ENCODE assay signal across 8 mouse cellular contexts in genomic region chr2:156307261-156307660, GRCm38 (mm10). TPM values are rescaled to one million over a fixed set of nuclear protein-coding genes. Genes with fewer than 3 reads are reported as not detected.
DNase-seq lines count a peak whose midpoint lies in the region; TF ChIP-seq lines count a peak whose summit lies in the region.

No protein-coding gene starts in this region.

- TF ChIP-seq POLR2A in lung, adult 2 months (IDR thresholded peaks at IDR 0.05; ENCODE audit: borderline replicate concordance, extremely low read depth, low read depth, low read length): no peak

- WGBS in lung, adult 2 months: 34% methylated on average over 5 of the region's 5 CpGs

- no peak overlapping the region for H3K4me3 ChIP-seq in left cerebral cortex, adult 2 months
- H3K4me3 ChIP-seq in lung, adult 2 months (replicated peaks; ENCODE audit: extremely low read depth, low read depth, low read length): no peak overlapping the region

- intact Hi-C loops in left cerebral cortex, adult 2 months (cut with DNase I): no loop called here
- intact Hi-C loops in left cerebral cortex, postnatal 25 days (cut with DNase I): loop anchor here (5.0 kb wide), 1 partner anchor 400 kb away; no protein-coding TSS in a partner anchor
- intact Hi-C loops in heart, postnatal 10 days (cut with DNase I): no loop called here

- no peak overlapping the region for H3K27ac ChIP-seq in left cerebral cortex, adult 2 months

- peak; percentile 21 for DNase-seq in adrenal gland, postnatal 14 days
- no peak for DNase-seq in adrenal gland, postnatal 4 days (ENCODE audit: low spot score in 2 of 2)
- DNase-seq in left cerebral cortex, adult 2 months (ENCODE audit: extremely low spot score in 1 of 2, low spot score in 2 of 2): no peak
- DNase-seq in left cerebral cortex, postnatal 25 days (ENCODE audit: low spot score in 2 of 2): no peak
- peak; percentile 27 for DNase-seq in R1 (ENCODE audit: low read depth, low spot score)
- peak; percentile 25 for DNase-seq in lung, adult 2 months
- DNase-seq in ovary, postnatal 14 days (ENCODE audit: low spot score): no peak
- DNase-seq in heart, postnatal 10 days: no peak

- peaks cover 4% of the 10 kb centered on the region; the same call in 1 of the 2 replicates for H3K4me1 ChIP-seq in lung, adult 2 months (ENCODE audit: control insufficient read depth, insufficient read depth, low read length)

- peak; percentile 33 for TF ChIP-seq CTCF in left cerebral cortex, adult 2 months (IDR thresholded peaks at IDR 0.05)
- peak; percentile 55; the same call in 1 of the 2 replicates for TF ChIP-seq CTCF in lung, adult 2 months (IDR thresholded peaks at IDR 0.05; ENCODE audit: insufficient read depth, low read length)

RNA-seq across cellular contexts. Expression of gene Cnbd2, which starts 4.8 kb away (rescaled TPM):
- 1.5 and 2.6 TPM in 2 replicates for total RNA-seq in adrenal gland, postnatal 14 days (2021)
- total RNA-seq in adrenal gland, postnatal 4 days (2021): 1 to 10 TPM; 1.6 to 2.4 TPM
- total RNA-seq in left cerebral cortex, adult 2 months (2021): 1 to 10 TPM; 6.9 to 7.3 TPM
- 1 to 10 TPM; 5.4 to 5.5 TPM for total RNA-seq in left cerebral cortex, postnatal 25 days (2021)
- 0.96 and 1.2 TPM in 2 replicates for polyA plus RNA-seq in lung, adult 2 months (2012; rRNA removed)
- 1 to 10 TPM in 1 of 2 experiments, under 1 TPM in 1; 0.81 to 1.1 TPM for total RNA-seq in heart, postnatal 10 days (2021)

RNA-seq across cellular contexts. Expression of gene Scand1, which starts 5.2 kb away (rescaled TPM):
- 93.5 and 97.9 TPM in 2 replicates for total RNA-seq in adrenal gland, postnatal 14 days (2021)
- total RNA-seq in adrenal gland, postnatal 4 days (2021): 100 to 1,000 TPM; 107 to 119 TPM
- 10 to 100 TPM; 81.9 to 84.4 TPM for total RNA-seq in left cerebral cortex, adult 2 months (2021)
- 10 to 100 TPM; 86.0 to 89.2 TPM for total RNA-seq in left cerebral cortex, postnatal 25 days (2021)
- 157 and 282 TPM in 2 replicates for polyA plus RNA-seq in lung, adult 2 months (2012; rRNA removed)
- 10 to 100 TPM; 85.3 to 96.6 TPM for total RNA-seq in heart, postnatal 10 days (2021)

Comparison
In these comparisons a context has a peak if more than half of its experiments do, and no peak if none do; other contexts are left out.
1. DNase-seq: peak in adrenal gland, postnatal 14 days (single experiment), R1 (single experiment) and lung, adult 2 months (single experiment); none in adrenal gland, postnatal 4 days (0 of 2), left cerebral cortex, adult 2 months (0 of 2), left cerebral cortex, postnatal 25 days (0 of 2), ovary, postnatal 14 days (single experiment) and heart, postnatal 10 days (0 of 2).